Mouse (Mus musculus): ENCODE measurements at regions not wholly inside any gene's neighbourhood (a gene's known extent, or its start where the extent isn't known, plus 50 kb on each side); places are given as distances from the start of the nearest gene placed in this dataset.
A peak's percentile ranks its signal among the peaks of the same experiment; 100 is the strongest.

- peak; percentile 77 for DNase-seq (ENCODE audit: low spot score)
- Histone ChIP-seq H3K4me2 (ENCODE audit: low read depth, low read length, poor library complexity, severe bottlenecking) (no peak overlapping the region), H3K9ac (replicated peaks; ENCODE audit: low read length, poor library complexity, severe bottlenecking) (no peak overlapping the region), H3K4me1 (ENCODE audit: insufficient read depth, low read length) (no peaks in the 10 kb centered on the region), H3K4me3 (ENCODE audit: low read depth, low read length) (no peak overlapping the region), H3K27me3 (ENCODE audit: insufficient read depth, low read length) (no peaks in the 10 kb centered on the region), H3K36me3 (ENCODE audit: insufficient read depth, low read length) (no peaks in the 10 kb centered on the region), H3K27ac (ENCODE audit: low read depth, low read length) (no peak overlapping the region), H3K9me3 (ENCODE audit: low read length) (no peaks in the 10 kb centered on the region)
- no peak for ATAC-seq (ENCODE audit: low FRiP score)
- TF ChIP-seq CTCF (IDR thresholded peaks at IDR 0.05), result no peak
- whole genome bisulfite sequencing, result 79% methylated on average over 1 of the region's 1 CpGs
Measured at GRCm38 (mm10) chr2:63405405-63405804, 221.3 kb upstream of the Kcnh7 start.

Data from midbrain, postnatal 0 days (tissue).